Comparison of ENCODE assay signal across 9 mouse cellular contexts in the genomic region with DNA sequence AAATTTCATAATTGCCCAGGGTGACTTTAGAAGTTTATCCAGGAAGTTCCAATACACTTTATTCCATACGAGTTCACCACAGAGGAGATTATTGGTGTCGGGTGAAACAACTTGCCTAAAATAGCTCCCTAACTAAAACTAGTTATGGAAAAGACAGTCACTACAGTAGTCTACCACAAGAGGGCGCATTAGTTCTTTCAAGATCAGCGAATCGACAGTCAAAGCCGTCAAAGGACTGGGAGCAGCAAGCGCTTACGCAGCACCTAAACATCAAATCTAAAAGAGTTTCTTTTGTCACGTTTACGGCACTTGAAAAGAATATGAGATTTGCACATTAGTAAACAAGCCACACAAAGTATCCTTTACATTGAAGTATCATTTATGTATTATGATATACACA.
DNase-seq lines count a peak whose midpoint lies in the region; ATAC-seq and TF ChIP-seq lines count a peak whose summit lies in the region.
"Had no signal": no experiment of that assay in that cellular context is flagged by ENCODE, and none has a peak within 500 bp of the region (broad histone marks: within the 10 kb centered on the region; RNA-seq: fewer than 3 reads in every experiment).

No protein-coding gene starts in this region.

- peak; percentile 95 for ATAC-seq in frontal cortex, adult (ENCODE audit: low TSS enrichment)
- ATAC-seq in lung, postnatal 0 days = peak; percentile 39; the same call in 1 of the 2 replicates

- H3K4me3 ChIP-seq in spleen, adult 2 months (ENCODE audit: extremely low read depth, insufficient read depth, insufficient read length) = no peak overlapping the region
- H3K4me3 ChIP-seq in lung, postnatal 0 days (ENCODE audit: low read depth, low read length) = no peak overlapping the region
- H3K4me3 ChIP-seq: liver, embryonic 15.5 days had no signal

- H3K36me3 ChIP-seq in spleen, adult 2 months (ENCODE audit: control insufficient read depth, insufficient read depth, low read length) = no peaks in the 10 kb centered on the region
- no peaks in the 10 kb centered on the region for H3K36me3 ChIP-seq in lung, postnatal 0 days (ENCODE audit: insufficient read depth, low read length)
- H3K36me3 ChIP-seq: liver, embryonic 15.5 days had no signal

- H3K9ac ChIP-seq in lung, postnatal 0 days (replicated peaks; ENCODE audit: low read depth) = no peak overlapping the region
- H3K9ac ChIP-seq: liver, embryonic 15.5 days had no signal

- no peak for DNase-seq in frontal cortex, postnatal 25 days (ENCODE audit: low spot score in 2 of 2)
- DNase-seq in spleen, adult 2 months (ENCODE audit: low read depth in 1 of 2, low spot score in 2 of 2) = peak; percentile 29 to 54
- DNase-seq in spleen, postnatal 14 days (ENCODE audit: low spot score in 2 of 2) = no peak
- peak; percentile 68 to 83 for DNase-seq in cerebellum, postnatal 10 days
- DNase-seq in heart, postnatal 10 days = peak; percentile 70 to 80
- peak; percentile 95 for DNase-seq in lung, postnatal 0 days (ENCODE audit: low spot score)
- DNase-seq in telencephalon, adult 2 months (ENCODE audit: low read depth, low spot score) = peak; percentile 80

- intact Hi-C loops in heart, postnatal 10 days (cut with DNase I) = loop anchor here (1.0 to 5.0 kb wide), 3 partner anchors 174 to 255 kb away; no protein-coding TSS in a partner anchor

- H3K4me1 ChIP-seq in spleen, adult 2 months (ENCODE audit: control insufficient read depth, insufficient read depth, insufficient read length) = no peaks in the 10 kb centered on the region
- H3K4me1 ChIP-seq in lung, postnatal 0 days (ENCODE audit: insufficient read depth, low read depth, low read length) = no peaks in the 10 kb centered on the region
- H3K4me1 ChIP-seq: liver, embryonic 15.5 days had no signal

- no peaks in the 10 kb centered on the region for H3K9me3 ChIP-seq in lung, postnatal 0 days (ENCODE audit: low read length)
- H3K9me3 ChIP-seq: liver, embryonic 15.5 days had no signal

- TF ChIP-seq EP300 in lung, postnatal 0 days (IDR thresholded peaks at IDR 0.05) = no peak

- no peak for TF ChIP-seq POLR2A in spleen, adult 2 months (IDR thresholded peaks at IDR 0.05; ENCODE audit: low read depth, low read length)

- no peak overlapping the region for H3K27ac ChIP-seq in spleen, adult 2 months (ENCODE audit: insufficient read depth, low read length)
- no peak overlapping the region for H3K27ac ChIP-seq in lung, postnatal 0 days (ENCODE audit: low read length)
- H3K27ac ChIP-seq: liver, embryonic 15.5 days had no signal

- H3K4me2 ChIP-seq in lung, postnatal 0 days (replicated peaks; ENCODE audit: low read depth, low read length) = no peak overlapping the region
- H3K4me2 ChIP-seq: liver, embryonic 15.5 days had no signal

- 1% methylated on average over 10 of the region's 10 CpGs for WGBS in spleen, adult 2 months
- WGBS in lung, postnatal 0 days = 2% methylated on average over 10 of the region's 10 CpGs

- peak; percentile 64; the same call in 1 of the 2 replicates for TF ChIP-seq CTCF in spleen, adult 2 months (IDR thresholded peaks at IDR 0.05; ENCODE audit: extremely low read depth, insufficient read depth, insufficient read length, insufficient replicate concordance)
- TF ChIP-seq CTCF in lung, postnatal 0 days (IDR thresholded peaks at IDR 0.05) = peak; percentile 91

- no peaks in the 10 kb centered on the region for H3K27me3 ChIP-seq in spleen, adult 2 months (ENCODE audit: control insufficient read depth, insufficient read depth, low read length)
- no peaks in the 10 kb centered on the region for H3K27me3 ChIP-seq in lung, postnatal 0 days (replicated peaks; ENCODE audit: insufficient read depth, low read length)
- H3K27me3 ChIP-seq: liver, embryonic 15.5 days had no signal

Comparison
In these comparisons a context has a peak if more than half of its experiments do, and no peak if none do; other contexts are left out.
1. DNase-seq: peak in spleen, adult 2 months (2 of 2), cerebellum, postnatal 10 days (2 of 2), heart, postnatal 10 days (2 of 2), lung, postnatal 0 days (single experiment) and telencephalon, adult 2 months (single experiment); none in frontal cortex, postnatal 25 days (0 of 2) and spleen, postnatal 14 days (0 of 2).